Mouse (Mus musculus): ENCODE data around the gene Cgnl1.

The Cgnl1 gene

DNA sequence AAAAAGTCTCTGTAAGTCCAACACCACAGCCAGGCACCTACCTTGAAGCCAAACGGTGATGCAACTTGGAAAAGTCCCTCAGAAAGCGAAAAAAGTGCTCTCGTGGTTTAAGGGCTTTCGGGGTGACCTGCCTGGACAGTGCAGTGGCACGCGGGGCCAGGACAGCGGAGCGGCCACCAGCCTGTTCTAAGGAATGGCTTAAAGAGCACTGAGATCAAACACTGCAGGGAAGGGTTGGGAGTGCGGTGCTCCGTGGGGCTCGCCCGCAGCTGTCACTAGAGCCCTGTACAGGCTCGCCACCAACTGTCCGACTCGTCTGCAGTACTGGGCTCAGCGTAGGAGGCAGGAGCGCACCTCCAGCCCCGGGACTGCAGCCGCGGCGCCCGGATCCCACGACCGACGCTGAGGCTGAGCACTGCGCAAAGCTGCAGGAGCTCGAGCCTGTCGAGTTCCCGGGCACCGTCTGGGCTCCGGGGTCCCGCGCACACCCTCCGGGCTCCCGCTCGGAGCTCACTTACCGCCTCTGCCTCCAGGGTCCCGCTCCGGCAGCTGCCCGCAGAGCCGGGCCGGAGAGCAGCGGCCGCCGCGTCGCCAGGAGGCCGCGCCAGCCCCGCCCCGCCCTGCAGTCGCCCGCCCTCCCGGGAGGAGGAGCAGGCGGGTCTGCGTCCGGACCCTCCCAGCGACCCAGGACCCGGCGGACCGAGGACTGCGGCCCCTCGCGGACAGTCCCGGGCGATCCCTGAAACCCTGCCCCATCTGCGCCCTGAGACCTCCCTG lies at the start of gene Cgnl1:
Gene Cgnl1 (minus strand): TSS at position 612 of the 777 bp plus-strand sequence.
- DNase-seq (ENCODE audit: low spot score) = no peak

DNA sequence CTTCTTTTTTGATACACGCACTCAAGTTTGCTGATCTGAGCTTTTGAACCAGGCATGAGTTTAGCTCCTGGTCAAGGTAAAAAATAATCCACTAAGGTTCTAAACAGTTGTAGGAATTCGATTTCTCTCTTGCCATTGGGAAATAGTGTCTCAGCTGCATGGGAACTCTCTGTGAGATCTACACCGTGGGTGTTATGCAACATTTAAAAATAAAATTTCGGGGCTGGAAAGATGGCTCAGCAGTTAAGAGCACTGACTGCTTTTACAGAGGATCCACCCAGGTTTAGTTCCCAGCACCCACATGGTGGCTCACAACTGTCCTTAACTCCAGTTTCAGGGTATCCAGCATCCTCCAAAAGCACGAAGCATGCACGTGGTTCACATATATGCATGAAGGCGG lies 47.1 kb upstream of the Cgnl1 start:
- DNase-seq (ENCODE audit: low spot score) = no peak

DNA sequence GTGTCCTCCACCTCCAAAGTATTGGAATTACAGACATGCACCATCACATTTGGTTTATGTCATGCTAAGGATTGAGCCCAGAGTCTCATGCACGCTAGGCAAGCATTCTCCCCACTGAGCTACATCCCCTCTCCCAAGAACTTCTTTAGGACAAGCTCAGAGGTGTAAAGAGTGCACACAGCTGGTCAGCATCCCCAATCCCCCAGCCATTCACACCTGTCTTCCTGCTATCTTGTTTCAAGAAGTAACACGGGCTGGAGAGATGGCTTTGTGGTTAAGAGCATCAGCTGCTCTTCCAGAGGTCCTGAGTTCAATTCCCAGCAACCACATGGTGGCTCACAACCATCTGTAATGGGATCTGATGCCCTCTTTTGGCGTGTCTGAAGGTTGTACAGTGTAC lies 44.7 kb upstream of the Cgnl1 start:
- DNase-seq (ENCODE audit: low spot score) = no peak

DNA sequence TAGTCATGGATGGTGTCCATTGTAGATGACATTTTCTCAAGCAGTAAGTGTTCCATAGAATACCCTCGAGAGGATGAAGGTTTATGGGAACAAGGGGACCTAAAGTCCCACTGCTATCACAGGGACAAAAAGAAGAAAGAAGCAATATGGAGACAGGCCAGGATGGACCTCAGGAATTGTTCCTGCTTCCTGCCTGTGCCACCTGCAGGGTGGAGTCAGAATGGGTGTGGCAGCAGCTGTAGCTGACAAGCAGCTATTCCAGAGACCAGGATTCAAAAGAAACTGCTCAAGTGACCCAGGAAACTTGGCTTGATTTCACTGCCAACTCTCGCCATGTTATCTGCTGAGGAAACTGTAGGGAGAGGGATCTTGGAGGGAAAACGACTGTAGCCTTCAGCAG lies 42.2 kb upstream of the Cgnl1 start:
- DNase-seq (ENCODE audit: low spot score) = no peak

DNA sequence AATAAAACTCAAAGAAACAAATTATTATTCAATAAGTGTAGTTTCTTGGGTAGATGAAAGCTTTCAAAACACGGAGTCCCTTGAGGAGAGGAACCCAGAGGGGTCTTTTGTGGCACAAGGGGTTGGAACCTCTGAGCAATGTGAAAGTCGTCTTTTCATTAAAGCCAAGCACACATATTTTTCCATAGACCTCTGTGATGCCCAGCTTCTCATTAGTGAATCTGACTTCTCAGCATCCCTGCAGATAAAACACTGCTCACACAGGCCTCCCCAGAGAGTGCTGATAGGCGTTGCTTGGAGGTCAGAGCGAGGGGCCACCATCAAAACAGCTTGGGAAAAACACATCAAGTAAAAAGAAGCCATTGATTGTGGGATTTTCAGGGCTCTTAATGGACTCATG lies 41.5 kb upstream of the Cgnl1 start:
- no peak for DNase-seq (ENCODE audit: low spot score)

DNA sequence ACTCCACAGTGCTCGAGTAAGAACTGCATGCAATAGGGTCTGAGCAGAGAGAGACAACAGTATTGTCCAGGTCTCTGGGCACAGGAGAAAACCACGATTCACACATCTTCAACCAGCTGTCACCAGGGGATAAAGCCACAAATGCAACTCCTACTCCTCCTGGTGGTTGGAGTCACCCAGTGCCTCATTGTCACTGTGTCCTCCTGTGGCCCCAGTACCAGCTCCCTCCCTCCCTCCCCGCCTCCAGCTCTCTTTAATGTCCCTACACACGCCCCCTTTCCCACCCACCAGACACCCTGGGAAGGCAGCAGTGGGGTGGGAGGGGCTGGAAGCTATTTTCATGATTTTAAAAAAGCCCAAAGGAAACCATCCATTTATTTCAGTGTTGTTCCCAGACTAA lies 41.0 kb upstream of the Cgnl1 start:
- DNase-seq (ENCODE audit: low spot score) = no peak

DNA sequence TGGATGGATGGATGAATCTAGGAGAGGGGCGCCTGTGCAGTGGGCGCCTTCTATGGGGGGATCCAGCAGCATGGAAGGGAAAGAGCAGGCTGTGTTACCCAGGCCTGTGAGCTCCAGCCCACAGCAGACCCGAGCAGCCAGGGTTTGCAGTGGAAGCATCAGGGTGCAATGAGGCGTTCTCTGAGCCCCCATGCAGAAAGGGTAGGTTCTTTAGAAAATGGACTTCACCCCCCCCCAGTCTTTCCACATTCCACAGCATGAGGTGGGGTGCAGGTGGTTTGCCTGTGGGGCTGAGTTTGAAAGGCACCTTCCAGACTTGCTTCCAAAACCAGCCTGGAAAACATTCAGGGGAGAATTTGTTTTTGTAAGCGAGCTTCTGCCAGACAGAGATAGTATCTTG lies 40.0 kb upstream of the Cgnl1 start:
- no peak for DNase-seq (ENCODE audit: low spot score)

DNA sequence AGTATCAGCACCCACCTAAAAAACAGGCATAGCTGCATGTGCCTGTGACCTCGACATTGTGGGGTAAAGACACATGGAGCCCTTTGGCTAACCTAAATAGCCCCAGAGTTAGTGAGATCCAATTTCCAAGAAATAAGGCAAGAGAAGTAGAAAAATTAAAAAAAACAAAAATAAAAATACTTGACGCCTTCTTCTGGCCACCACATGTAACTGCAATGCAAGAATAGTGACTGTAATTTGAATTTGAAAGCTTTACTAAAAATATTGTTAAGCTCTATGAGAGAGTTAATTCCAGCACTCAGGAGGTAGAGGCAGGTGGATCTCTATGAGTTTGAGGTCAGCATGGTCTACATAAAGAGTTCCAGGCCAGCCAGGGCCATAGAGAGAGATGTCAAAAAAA lies 39.3 kb upstream of the Cgnl1 start:
- DNase-seq (ENCODE audit: low spot score) = no peak

DNA sequence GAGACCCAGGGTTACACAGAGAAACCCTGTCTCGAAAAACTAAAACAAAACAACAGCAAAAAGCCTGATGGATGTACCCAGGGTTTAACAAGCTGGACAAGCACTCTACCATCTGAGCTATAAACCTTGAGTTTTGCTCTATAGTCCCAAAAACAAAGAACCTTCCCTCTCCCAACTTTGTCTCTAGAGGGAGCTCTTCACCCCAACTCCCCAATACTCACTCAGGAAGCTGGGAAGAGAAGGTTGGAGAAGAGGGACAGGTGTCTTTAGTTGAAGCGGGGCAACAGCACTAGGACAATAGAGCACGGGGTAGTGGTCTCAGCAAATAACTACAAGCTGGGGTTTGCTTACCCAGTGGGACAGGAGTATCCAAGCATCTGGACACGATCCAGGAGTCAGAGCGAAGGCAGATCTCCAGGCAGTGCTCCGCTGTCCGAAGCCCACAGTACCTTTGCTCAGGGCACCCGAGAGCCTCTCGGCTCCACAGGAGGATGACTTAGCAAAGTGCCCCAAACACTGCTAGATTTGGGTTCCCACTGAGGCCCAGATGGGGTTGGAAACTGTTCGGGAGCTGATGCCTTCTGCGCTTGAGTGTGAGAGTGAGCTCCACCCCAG lies 37.3 kb upstream of the Cgnl1 start:
- peak; percentile 13 for DNase-seq (ENCODE audit: low spot score)

DNA sequence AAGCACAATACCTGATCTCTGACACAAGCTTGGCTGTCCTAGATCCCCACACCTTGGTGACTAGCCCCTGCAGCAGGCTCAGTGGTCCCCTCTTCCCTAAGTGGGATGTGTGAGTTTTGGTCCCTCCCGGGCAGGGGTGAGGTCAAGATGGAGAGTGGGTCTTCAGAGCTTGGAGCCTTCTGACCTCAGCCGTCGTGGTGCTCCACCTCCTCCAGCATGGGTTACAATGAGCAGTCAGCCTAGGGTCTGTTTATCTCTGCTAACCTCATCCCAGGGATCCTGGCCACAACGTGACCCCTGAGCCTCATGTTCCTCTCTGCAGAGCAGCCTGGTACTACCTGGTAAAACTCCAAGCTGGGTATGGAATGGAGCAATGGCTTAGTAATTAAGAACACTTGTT lies 36.4 kb upstream of the Cgnl1 start:
- DNase-seq (ENCODE audit: low spot score) = no peak

DNA sequence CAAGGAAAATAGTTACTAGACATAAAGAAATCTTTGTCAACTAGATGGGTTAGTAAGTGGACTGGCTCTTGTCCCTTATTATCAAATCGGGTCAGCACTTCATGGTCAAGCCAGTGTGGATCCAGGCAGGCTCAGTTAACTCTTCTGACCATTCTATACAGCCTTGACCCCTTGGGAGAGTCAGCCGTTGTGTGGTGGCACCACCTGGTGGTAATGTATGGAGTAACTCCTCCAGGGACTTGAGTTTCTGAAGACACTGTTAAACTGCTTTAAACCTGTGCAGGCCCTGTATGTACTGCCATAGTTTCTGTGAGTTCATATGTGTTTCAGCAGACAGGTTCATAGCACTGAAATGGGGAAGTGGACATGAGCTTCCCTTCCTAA lies 35.0 kb upstream of the Cgnl1 start:
- DNase-seq (ENCODE audit: low spot score) = peak; percentile 61

DNA sequence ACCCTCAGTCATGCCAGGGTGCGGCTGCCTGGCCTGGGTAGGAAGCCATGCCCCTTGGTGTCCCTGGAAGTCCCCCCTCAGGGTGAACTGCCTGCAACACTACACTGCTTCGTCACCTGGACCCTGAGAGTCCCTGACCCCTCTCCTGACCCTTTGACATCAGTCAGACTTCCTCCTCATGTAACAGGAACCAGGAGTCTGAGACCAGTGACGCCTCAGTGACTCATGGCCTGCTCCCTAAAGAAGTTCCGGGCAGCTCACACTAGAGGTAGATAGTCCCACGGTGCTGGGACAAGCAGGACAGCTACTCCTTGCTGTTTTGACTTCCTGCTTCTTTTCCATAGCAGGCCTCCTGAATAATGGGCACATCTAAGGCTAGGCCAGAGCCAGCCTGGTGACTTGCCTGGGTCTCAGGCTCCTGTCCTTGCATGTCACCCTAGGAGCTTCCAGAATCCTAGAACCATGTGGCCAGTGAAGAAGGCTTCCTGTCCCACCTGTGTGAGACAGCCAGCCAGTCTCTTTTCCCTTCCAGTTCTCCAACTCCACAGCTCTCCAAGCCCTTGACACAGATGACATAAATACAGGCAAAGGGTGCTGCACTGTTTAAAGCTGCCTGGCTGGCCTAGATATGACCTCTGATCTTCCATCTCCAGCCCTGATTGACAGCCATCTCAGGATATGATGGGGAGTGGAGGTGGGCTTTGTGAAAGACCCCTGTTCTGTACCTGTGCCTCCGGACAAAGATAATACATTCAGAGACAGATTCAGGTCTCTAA lies 34.4 kb upstream of the Cgnl1 start:
- no peak for DNase-seq (ENCODE audit: low spot score)

DNA sequence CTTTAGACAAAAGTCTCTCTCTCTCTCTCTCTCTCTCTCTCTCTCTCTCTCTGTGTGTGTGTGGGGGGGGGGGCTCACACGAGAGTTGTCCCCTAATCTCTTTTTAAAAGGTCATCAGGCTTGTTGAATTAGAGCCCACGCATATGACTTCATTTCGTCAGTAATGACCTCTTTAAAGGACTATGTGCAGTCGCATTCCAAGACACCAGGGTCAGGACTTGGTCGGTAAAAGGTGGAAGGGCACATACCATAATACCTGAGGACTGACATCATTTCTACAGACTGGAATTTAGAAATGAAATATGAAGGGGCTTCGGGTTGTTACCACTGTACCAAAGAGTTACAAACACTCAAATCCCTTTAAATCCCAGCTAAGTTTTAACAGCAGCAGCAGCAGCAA lies 32.7 kb upstream of the Cgnl1 start:
- DNase-seq (ENCODE audit: low spot score) = no peak

DNA sequence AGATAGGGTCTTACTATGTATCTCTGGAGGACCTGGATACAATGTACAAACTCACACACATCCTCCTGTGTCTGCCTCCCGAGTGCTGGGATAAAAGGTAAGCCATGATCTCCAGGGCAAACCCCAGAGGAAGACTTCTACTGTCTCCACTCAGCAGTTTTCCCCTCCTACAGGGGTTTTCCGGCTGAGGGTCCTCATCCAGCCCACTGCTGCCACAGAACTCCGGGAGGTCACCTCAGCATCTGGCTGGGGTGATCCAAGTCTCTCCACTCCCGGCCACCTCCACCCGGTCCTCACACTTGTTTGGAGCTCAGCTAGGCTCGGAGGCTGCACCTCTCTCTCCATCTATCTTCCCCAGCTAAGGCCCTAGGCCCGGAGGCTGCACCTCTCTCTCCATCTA lies 31.9 kb upstream of the Cgnl1 start:
- no peak for DNase-seq (ENCODE audit: low spot score)

DNA sequence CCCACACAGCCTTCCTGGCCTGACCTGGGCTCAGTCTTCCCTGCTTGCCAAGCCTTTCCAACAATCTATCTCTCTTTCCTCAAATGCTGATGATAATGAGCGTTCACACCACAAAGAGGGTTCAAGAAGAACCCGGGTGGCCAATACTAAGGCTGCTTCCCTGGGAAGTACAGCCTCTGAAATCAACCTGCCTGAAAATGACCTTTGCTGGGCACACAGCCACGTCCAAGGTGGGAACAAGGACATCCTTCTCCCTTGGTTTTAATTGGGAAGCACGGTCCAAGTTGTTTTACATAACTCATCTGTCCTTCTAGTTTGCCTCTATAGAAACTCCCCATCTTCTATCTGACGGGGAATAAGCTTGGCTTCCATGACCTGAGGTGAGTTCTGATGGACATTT lies 28.2 kb upstream of the Cgnl1 start:
- no peak for DNase-seq (ENCODE audit: low spot score)

DNA sequence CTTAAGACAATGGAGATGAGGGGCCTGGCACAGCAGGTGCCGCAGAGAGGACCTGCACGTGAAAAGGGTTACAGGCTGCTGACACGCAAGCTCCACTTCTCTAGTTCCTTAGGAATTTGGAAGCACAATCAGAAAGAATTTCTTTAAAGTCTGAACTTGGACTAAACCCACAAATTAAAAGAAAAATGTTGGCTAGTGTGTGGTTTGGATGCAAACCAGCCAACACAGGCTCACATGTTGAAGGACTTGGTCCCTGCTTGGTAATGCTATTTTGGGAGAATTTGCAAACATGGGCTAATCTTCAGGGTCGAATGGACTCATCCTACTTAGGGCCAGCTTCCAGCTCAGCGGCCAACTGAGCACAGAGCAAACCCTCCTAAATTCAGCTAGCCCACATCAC lies 26.8 kb upstream of the Cgnl1 start:
- no peak for DNase-seq (ENCODE audit: low spot score)

DNA sequence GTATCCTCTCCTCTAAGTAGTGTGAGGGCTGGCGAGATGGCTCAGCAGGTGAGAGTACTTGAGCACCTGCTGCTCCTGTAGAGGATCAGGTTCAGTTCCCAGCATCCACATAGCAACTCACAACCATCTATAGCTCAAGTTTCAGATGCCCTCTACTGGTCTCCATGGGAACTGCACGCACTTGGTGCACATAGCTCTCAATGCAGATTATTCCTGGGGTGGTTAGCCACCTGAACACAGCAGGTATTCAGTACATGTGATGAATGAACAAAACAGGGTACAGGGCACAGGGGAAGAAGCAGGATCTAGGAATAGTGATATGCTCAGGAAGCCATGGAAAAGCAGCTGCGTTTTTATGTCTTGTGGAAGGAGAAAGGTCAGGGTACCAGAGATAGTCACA lies 6.0 kb upstream of the Cgnl1 start:
- no peak for DNase-seq (ENCODE audit: low spot score)

DNA sequence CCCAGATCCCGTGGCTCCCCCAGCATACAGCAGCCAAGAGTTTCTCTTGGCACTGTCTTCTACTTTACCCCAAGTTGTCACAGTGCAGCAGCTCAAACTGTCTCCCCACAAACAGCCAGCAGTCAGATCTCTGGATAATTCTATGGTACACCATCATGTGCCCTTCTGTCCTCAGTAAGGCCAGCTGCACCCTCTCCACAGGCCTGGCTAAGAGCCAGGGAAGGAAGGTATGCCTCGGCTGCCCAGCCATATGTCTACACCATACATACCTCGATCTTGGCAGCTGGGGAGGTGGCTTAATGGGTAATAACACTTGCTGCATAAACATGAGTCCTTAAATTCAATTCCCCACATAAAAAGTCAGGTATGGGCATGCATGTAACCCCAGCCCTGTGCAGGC lies 4.9 kb upstream of the Cgnl1 start:
- DNase-seq (ENCODE audit: low spot score) = no peak

DNA sequence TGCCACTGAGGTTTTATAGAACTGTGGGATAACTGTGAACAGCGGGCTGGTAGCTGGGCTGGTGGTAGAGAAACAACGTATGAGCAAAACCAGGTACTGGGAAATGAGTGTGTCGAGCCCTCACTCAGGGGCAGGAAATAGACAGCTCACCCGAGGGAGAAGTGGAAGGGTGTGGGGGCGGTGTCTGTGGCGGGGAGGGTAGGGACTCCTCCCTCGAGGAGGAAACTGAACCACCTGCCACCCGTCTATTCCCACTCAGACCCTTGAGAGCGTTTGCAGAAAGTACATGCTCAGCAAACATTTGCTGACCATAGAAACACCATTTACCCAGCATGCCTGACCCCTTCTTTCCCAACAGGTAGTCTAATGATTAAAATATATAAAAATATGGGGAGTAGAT lies 2.2 kb upstream of the Cgnl1 start:
- DNase-seq (ENCODE audit: low spot score) = no peak

DNA sequence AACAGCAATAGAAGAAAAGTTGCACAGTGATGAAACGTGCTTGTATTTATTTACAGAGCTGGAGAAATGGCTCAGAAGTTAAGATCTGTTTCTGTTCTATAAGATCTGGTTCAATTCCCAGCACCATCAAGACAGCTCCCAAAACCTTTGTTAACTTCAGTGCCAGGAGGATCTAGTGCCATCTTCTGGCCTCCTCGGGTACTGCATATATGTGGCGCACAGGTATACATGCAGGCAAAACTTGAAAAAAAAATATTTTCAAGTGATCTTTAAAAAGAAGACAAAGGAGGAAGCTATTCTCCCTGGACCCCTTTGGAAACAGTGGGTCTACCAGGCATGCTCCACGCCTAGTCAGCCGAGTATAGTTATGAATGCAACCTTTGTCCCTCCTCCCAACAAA lies 936 bp upstream of the Cgnl1 start:
- DNase-seq (ENCODE audit: low spot score) = no peak

DNA sequence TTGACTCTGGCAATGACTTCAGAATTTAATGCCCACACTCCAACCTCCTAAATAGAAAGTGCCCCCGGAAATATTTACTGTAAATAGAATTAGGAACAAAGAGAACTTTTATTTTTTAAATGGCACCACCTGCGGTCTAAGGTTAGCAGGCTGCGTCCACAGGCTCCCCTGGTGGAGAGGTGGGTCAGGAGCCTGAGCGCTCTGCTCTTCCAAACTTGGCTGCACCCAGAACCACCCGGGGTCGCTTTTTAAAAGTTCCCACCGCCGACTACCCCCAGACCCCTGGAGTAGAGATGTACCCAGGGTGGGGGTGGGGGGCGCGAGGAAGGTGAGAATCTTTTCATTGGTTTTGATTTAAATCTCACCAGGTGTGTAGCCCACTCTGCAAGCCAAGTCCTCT lies 918 bp downstream of the Cgnl1 start:
- no peak for DNase-seq (ENCODE audit: low spot score)

DNA sequence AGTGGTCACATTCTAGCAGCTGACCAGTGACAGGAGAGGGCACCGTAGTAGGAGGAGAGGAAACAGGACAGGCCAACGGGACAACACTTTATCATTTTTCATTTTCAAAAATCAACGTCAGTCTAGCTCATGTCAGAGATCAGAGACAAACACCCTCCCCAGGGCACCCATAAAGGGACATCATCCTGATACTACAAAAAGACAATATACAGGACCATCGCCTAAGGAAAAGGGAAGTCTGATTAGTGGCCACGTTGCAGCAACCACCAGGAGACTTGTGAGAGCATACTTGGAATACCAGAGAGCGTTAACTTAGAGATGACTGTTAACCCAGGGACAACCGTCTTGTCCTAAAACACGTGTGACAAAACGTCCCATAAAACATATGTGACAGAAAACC lies 1.7 kb downstream of the Cgnl1 start:
- no peak for DNase-seq (ENCODE audit: low spot score)

DNA sequence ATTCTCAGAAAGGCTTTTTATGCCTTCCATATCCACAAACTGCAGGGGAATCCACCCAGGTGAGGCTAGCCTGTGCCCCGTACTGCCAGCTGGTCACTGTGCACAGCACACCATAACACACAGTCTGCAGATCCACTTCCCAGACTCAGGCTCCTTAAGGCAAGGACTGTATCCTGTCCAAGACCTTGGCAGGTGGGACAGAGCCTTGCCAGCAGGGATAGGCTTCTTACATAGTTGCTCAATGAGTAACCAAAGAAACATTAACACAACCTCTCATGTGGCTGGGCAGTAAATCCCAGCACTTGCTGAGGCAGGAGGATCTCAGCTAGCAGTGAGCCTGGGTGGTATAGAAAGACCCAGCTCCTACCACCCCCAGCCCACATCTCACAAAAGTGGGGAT lies 3.3 kb downstream of the Cgnl1 start:
- no peak for DNase-seq (ENCODE audit: low spot score)

Data from MN1 (cell line).